Mouse (Mus musculus) bone marrow macrophage, adult 2 months (primary cell): Measurements from ENCODE around the gene Gm4559.

Source experiments
- CTCF ChIP-seq: IDR thresholded peaks from 2 replicates; pipeline ENCODE4 v1.5.1; 2012; ENCODE audit warnings: low read depth, mild to moderate bottlenecking, low read length, moderate library complexity
- POLR2A ChIP-seq: IDR thresholded peaks from 2 replicates; pipeline ENCODE4 v1.6.1; 2012; ENCODE audit warnings: mild to moderate bottlenecking, low read depth, low read length, borderline replicate concordance

DNA sequence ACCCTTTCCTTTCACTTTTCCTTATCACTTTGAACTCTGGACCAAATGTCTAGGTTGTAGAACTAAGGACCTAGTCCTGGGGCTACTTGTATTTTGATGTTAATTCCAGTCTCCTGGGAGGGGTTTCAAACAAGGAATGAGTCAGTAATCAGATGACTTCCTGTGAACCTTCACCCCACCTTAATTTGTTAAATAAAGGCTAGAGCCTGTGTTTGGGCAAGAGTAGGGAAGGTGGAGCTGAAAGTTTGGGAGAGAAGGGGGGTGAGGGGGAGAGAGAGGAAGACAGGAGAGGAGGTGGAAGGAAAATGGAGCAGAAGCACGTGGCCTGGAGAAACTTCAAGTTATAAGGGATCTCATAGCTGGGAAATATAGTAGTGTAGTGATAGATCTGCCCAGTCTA lies 42.6 kb downstream of the Gm4559 start:
- no peak for TF ChIP-seq POLR2A
- no peak for TF ChIP-seq CTCF
